Comparison of ENCODE assay signal across 9 mouse cellular contexts in genomic region chrX:41402656-41403055, GRCm38 (mm10). TPM values are rescaled to one million over a fixed set of nuclear protein-coding genes. Genes with fewer than 3 reads are reported as not detected.
DNase-seq lines count a peak whose midpoint lies in the region; ATAC-seq and TF ChIP-seq lines count a peak whose summit lies in the region.
"Had no signal": no experiment of that assay in that cellular context is flagged by ENCODE, and none has a peak within 500 bp of the region (broad histone marks: within the 10 kb centered on the region; RNA-seq: fewer than 3 reads in every experiment).

No protein-coding gene starts in this region.

- TF ChIP-seq POLR2A in limb, embryonic 14.5 days (IDR thresholded peaks at IDR 0.05; ENCODE audit: borderline replicate concordance, extremely low read depth, insufficient read depth, insufficient read length) = no peak

- ATAC-seq in limb, embryonic 14.5 days (ENCODE audit: low FRiP score, low read depth) = no peak

- intact Hi-C loops in heart, postnatal 36 days (cut with DNase I) = no loop called here

- 21% methylated on average over 6 of the region's 6 CpGs for WGBS in limb, embryonic 14.5 days

- H3K27me3 ChIP-seq in limb, embryonic 14.5 days (ENCODE audit: control insufficient read depth, insufficient read depth, low read length) = peaks cover 2% of the 10 kb centered on the region; the same call in 1 of the 2 replicates

- no peaks in the 10 kb centered on the region for H3K9me3 ChIP-seq in limb, embryonic 14.5 days (ENCODE audit: control insufficient read depth, low read length)

- DNase-seq in adrenal gland, adult 2 months = peak; percentile 17
- DNase-seq in adrenal gland, postnatal 25 days = no peak
- DNase-seq in retina, postnatal 1 day = peak; percentile 2
- no peak for DNase-seq in retina, embryonic 14.5 days (ENCODE audit: low spot score)
- DNase-seq in limb, embryonic 14.5 days (ENCODE audit: low spot score) = no peak
- no peak for DNase-seq in thymus, postnatal 4 days
- DNase-seq in heart, postnatal 36 days = no peak
- DNase-seq in yolk sac, embryonic 10.5 days (ENCODE audit: low spot score) = no peak

- H3K36me3 ChIP-seq in limb, embryonic 14.5 days (ENCODE audit: control insufficient read depth, insufficient read depth, low read length) = no peaks in the 10 kb centered on the region

- H3K4me2 ChIP-seq in limb, embryonic 14.5 days (replicated peaks; ENCODE audit: low read depth, low read length, severe bottlenecking) = peak overlapping the region; percentile 57

- no peak overlapping the region for H3K27ac ChIP-seq in limb, embryonic 14.5 days (replicated peaks; ENCODE audit: low read depth, low read length)

- H3K9ac ChIP-seq in limb, embryonic 14.5 days (ENCODE audit: low read depth, low read length, severe bottlenecking) = no peak overlapping the region

- no peaks in the 10 kb centered on the region for H3K4me1 ChIP-seq in limb, embryonic 14.5 days (ENCODE audit: control insufficient read depth, insufficient read depth, low read length)

- peak overlapping the region; percentile 42 for H3K4me3 ChIP-seq in limb, embryonic 14.5 days (replicated peaks; ENCODE audit: low read length)

RNA-seq across cellular contexts. Expression of gene Gria3, which starts 2.0 kb away (rescaled TPM):
- total RNA-seq in adrenal gland, adult 2 months (2021) = 10 to 100 TPM; 10.5 to 31.9 TPM
- polyA plus RNA-seq in adrenal gland, adult 2 months (2012; rRNA removed) = 2.3 and 2.7 TPM in 2 replicates
- total RNA-seq in adrenal gland, postnatal 25 days (2021) = 18.7 and 28.4 TPM in 2 replicates
- 10.2 and 10.5 TPM in 2 replicates for polyA plus RNA-seq in limb, embryonic 14.5 days (2012; rRNA removed)
- 5.4 and 6.7 TPM in 2 replicates for polyA plus RNA-seq in limb, embryonic 14.5 days (2014; fragmentation: Nextera tagmentation; extraction: Ambion mirVana)
- 1 to 10 TPM; 1.4 to 1.5 TPM for total RNA-seq in heart, postnatal 36 days (2021)
- total RNA-seq: monocyte, adult 5-6 weeks had no signal

Comparison
In these comparisons a context has a peak if more than half of its experiments do, and no peak if none do; other contexts are left out.
1. DNase-seq: peak in adrenal gland, adult 2 months (single experiment) and retina, postnatal 1 day (single experiment); none in adrenal gland, postnatal 25 days (single experiment), retina, embryonic 14.5 days (single experiment), limb, embryonic 14.5 days (single experiment), thymus, postnatal 4 days (single experiment), heart, postnatal 36 days (0 of 2) and yolk sac, embryonic 10.5 days (single experiment).